Mouse (Mus musculus) heart, embryonic 15.5 days (tissue): ENCODE measurements at regions not wholly inside any gene's neighbourhood (a gene's known extent, or its start where the extent isn't known, plus 50 kb on each side); places are given as distances from the start of the nearest gene placed in this dataset.

ENCODE experiments used
- ATAC-seq: fragments of 200-750 bp; cut with Nextera tagmentation; replicated peaks from 2 replicates; pipeline ENCODE4 v1.8.0; 2017; ENCODE audit warnings: low read depth, moderate TSS enrichment; ENCODE audit not compliant: insufficient number of reproducible peaks, insufficient read depth, low FRiP score
- H3K27ac ChIP-seq: fragments of 300-500 bp; sonication (generic); 2 replicates; pipeline ENCODE4 v1.5.1; 2015; ENCODE audit warnings: mild to moderate bottlenecking, inconsistent platforms
- H3K27me3 ChIP-seq: fragments of 300-500 bp; sonication (generic); 2 replicates; pipeline ENCODE4 v1.6.1; 2015; ENCODE audit warnings: inconsistent platforms
- H3K36me3 ChIP-seq: fragments of 300-500 bp; sonication (generic); 2 replicates; pipeline ENCODE4 v1.6.1; 2015; ENCODE audit warnings: mild to moderate bottlenecking, inconsistent platforms
- H3K4me1 ChIP-seq: fragments of 300-500 bp; sonication (generic); replicated peaks from 2 replicates; pipeline ENCODE4 v1.6.1; 2015; ENCODE audit warnings: inconsistent platforms
- H3K4me2 ChIP-seq: fragments of 300-500 bp; sonication (generic); 2 replicates; pipeline ENCODE4 v1.6.1; 2015; ENCODE audit warnings: inconsistent platforms, mild to moderate bottlenecking, moderate library complexity
- H3K4me3 ChIP-seq: fragments of 300-500 bp; sonication (generic); 2 replicates; pipeline ENCODE4 v1.5.1; 2015; ENCODE audit warnings: mild to moderate bottlenecking, inconsistent platforms
- H3K9ac ChIP-seq: fragments of 300-500 bp; sonication (generic); 2 replicates; pipeline ENCODE4 v1.6.1; 2015; ENCODE audit warnings: mild to moderate bottlenecking, inconsistent platforms
- H3K9me3 ChIP-seq: fragments of 300-500 bp; sonication (generic); replicated peaks from 2 replicates; pipeline ENCODE4 v1.6.1; 2016; ENCODE audit warnings: inconsistent platforms
- WGBS: fragments of 180-500 bp; shearing (Covaris S2); methylation state at CpG from one replicate; pipeline ENCODE4 v1.1.7; 2015; ENCODE audit warnings: mixed read lengths; 5-methylcytosine and 5-hydroxymethylcytosine counted together

DNA sequence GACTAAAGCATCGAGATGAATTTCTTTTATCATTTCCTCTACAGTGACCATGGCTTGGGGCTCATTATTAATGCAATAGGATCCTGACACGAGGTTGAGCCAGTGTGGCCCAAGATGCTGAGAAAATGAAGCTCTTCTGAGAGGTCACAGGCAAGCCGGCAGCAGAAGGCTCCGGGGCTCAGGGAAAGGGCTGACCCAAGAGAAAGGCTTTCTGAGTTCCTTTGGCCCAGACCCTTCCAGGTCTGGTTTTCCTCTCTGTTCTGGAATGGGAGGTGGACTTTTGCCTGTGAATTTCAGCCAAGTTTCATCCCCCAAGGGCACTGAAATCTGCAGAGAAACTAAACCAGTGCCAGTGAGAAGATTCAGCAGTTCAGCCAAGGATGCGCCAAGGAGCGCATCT is 145.7 kb upstream of the Slc38a2 start:
- H3K4me1 ChIP-seq, result no peaks in the 10 kb centered on the region
- H3K4me3 ChIP-seq, result no peak overlapping the region
- H3K9me3 ChIP-seq, result no peaks in the 10 kb centered on the region
- no peak for ATAC-seq
- H3K36me3 ChIP-seq, result no peaks in the 10 kb centered on the region
- no peak overlapping the region for H3K4me2 ChIP-seq
- no peak overlapping the region for H3K9ac ChIP-seq
- WGBS, result 84% methylated on average over 6 of the region's 6 CpGs
- no peak overlapping the region for H3K27ac ChIP-seq
- H3K27me3 ChIP-seq, result no peaks in the 10 kb centered on the region

DNA sequence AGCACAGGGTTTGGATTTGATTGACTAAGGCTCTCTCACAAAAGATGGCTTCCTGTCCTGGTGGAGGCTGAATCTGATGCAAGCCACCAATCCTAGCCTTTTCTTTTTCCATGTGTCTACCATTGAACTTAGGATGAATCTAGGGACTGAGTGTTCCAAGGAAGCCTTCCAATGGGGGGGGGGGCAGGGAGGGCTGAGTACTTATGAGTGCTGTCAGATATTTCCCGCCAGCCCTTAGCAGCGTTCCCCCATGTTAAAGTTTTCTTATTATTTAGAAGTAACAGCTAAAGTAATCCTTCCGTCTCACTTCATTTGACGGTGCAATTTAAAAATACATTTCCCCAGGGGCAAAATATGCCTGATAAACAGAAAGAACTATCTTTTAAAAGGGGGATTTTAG is 144.8 kb upstream of the Slc38a2 start:
- Histone ChIP-seq H3K4me3 (no peak overlapping the region), H3K9me3 (no peaks in the 10 kb centered on the region), H3K27me3 (no peaks in the 10 kb centered on the region), H3K9ac (no peak overlapping the region), H3K4me1 (no peaks in the 10 kb centered on the region), H3K36me3 (no peaks in the 10 kb centered on the region), H3K27ac (no peak overlapping the region), H3K4me2 (no peak overlapping the region)
- ATAC-seq, result no peak
- 77% methylated on average over 4 of the region's 4 CpGs for WGBS

- ATAC-seq, result no peak
- Histone ChIP-seq H3K27ac (no peak overlapping the region), H3K36me3 (no peaks in the 10 kb centered on the region), H3K27me3 (no peaks in the 10 kb centered on the region), H3K4me3 (no peak overlapping the region), H3K4me1 (no peaks in the 10 kb centered on the region), H3K9me3 (no peaks in the 10 kb centered on the region), H3K4me2 (no peak overlapping the region), H3K9ac (no peak overlapping the region)
- 67% methylated on average over 7 of the region's 7 CpGs for WGBS
These were observed 144.1 kb upstream of the Slc38a2 start for GRCm38 (mm10) chr15:96843589-96843988.

GRCm38 (mm10) chr15:96842881-96843280 is 143.4 kb upstream of the Slc38a2 start:
- no peak overlapping the region for H3K4me2 ChIP-seq
- H3K27ac ChIP-seq, result no peak overlapping the region
- no peaks in the 10 kb centered on the region for H3K4me1 ChIP-seq
- no peak overlapping the region for H3K4me3 ChIP-seq
- 78% methylated on average over 3 of the region's 3 CpGs for WGBS
- no peaks in the 10 kb centered on the region for H3K36me3 ChIP-seq
- H3K27me3 ChIP-seq, result no peaks in the 10 kb centered on the region
- no peaks in the 10 kb centered on the region for H3K9me3 ChIP-seq
- no peak overlapping the region for H3K9ac ChIP-seq
- no peak for ATAC-seq

- Histone ChIP-seq H3K36me3 (no peaks in the 10 kb centered on the region), H3K27me3 (no peaks in the 10 kb centered on the region), H3K4me2 (no peak overlapping the region), H3K4me3 (no peak overlapping the region), H3K9me3 (no peaks in the 10 kb centered on the region), H3K27ac (no peak overlapping the region), H3K4me1 (peaks cover 8% of the 10 kb centered on the region; the same call in 1 of the 2 replicates), H3K9ac (no peak overlapping the region)
- 90% methylated on average over 3 of the region's 3 CpGs for WGBS
- no peak for ATAC-seq
These were observed 137.1 kb upstream of the Slc38a2 start for GRCm38 (mm10) chr15:96836670-96837069.

GRCm38 (mm10) chr15:96834862-96835261 is 135.3 kb upstream of the Slc38a2 start:
- Histone ChIP-seq H3K4me1 (peaks cover 16% of the 10 kb centered on the region), H3K4me2 (no peak overlapping the region), H3K27me3 (no peaks in the 10 kb centered on the region), H3K9ac (no peak overlapping the region), H3K4me3 (no peak overlapping the region), H3K36me3 (no peaks in the 10 kb centered on the region), H3K27ac (no peak overlapping the region), H3K9me3 (no peaks in the 10 kb centered on the region)
- ATAC-seq, result no peak
- WGBS, result 66% methylated on average over 9 of the region's 9 CpGs

- WGBS, result 80% methylated on average over 10 of the region's 10 CpGs
- H3K4me1 ChIP-seq, result peaks cover 20% of the 10 kb centered on the region
- no peak overlapping the region for H3K4me2 ChIP-seq
These were observed 134.8 kb upstream of the Slc38a2 start for GRCm38 (mm10) chr15:96834162-96834843.

DNA sequence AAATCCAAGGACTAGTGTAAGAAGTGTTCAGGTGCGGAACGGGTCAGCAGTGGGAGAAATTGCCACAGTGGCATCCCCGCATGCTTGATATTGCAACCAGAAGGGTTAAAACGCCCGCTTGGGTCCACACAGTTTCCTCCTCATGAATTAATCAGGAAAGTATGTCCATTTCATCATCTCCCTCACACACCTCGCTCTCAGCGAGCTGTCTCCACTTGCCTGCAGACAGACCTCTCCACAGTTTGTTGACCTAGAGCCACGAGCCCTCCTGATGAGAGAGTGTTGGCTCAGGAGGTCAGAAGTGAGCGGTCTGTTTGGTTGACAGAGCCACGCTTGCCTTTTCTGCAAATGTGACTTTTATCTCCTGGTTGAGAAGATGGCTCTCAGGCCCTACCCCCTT is 132.9 kb upstream of the Slc38a2 start:
- no peak overlapping the region for H3K4me3 ChIP-seq
- H3K9ac ChIP-seq, result no peak overlapping the region
- WGBS, result 53% methylated on average over 10 of the region's 10 CpGs
- H3K4me2 ChIP-seq, result no peak overlapping the region
- no peaks in the 10 kb centered on the region for H3K27me3 ChIP-seq
- ATAC-seq, result no peak
- H3K4me1 ChIP-seq, result peaks cover 20% of the 10 kb centered on the region
- H3K9me3 ChIP-seq, result no peaks in the 10 kb centered on the region
- H3K27ac ChIP-seq, result no peak overlapping the region
- H3K36me3 ChIP-seq, result no peaks in the 10 kb centered on the region

More at GRCm38 (mm10) chr15:96834162-96834843, 134.8 kb upstream of the Slc38a2 start:
- Histone ChIP-seq H3K27ac (no peak overlapping the region), H3K9me3 (no peaks in the 10 kb centered on the region), H3K27me3 (no peaks in the 10 kb centered on the region), H3K36me3 (no peaks in the 10 kb centered on the region), H3K4me3 (no peak overlapping the region), H3K9ac (no peak overlapping the region)
- no peak for ATAC-seq

DNA sequence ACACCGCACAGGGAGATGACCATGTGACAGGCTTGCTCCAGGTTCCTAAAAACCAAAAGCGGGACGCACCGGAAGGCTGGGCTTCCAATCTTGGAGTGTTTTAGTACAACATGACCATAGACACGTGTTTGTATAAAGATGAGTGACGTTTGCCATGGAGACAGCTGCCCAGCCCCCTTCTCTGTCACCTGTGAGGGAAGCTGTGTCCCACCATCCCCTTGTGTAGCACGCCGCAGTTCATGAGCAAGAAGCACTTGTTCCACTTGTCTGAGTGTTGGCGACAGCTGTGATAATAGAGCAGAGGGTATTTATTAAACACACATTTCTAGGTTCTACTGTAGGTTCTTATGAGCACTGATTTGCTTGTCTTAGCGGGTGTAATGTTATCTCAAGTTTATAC is 131.7 kb upstream of the Slc38a2 start:
- Histone ChIP-seq H3K4me2 (no peak overlapping the region), H3K27ac (no peak overlapping the region), H3K36me3 (no peaks in the 10 kb centered on the region), H3K4me3 (no peak overlapping the region), H3K27me3 (no peaks in the 10 kb centered on the region), H3K9me3 (no peaks in the 10 kb centered on the region), H3K4me1 (peaks cover 20% of the 10 kb centered on the region), H3K9ac (no peak overlapping the region)
- 89% methylated on average over 10 of the region's 10 CpGs for WGBS
- ATAC-seq, result no peak

GRCm38 (mm10) chr15:96830578-96830977 is 131.0 kb upstream of the Slc38a2 start:
- no peak for ATAC-seq
- Histone ChIP-seq H3K9ac (no peak overlapping the region), H3K4me3 (no peak overlapping the region), H3K27me3 (no peaks in the 10 kb centered on the region), H3K27ac (peak overlapping the region; percentile 58; the same call in 1 of the 2 replicates), H3K9me3 (no peaks in the 10 kb centered on the region), H3K36me3 (no peaks in the 10 kb centered on the region), H3K4me2 (no peak overlapping the region), H3K4me1 (peaks cover 20% of the 10 kb centered on the region)
- WGBS, result 87% methylated on average over 11 of the region's 11 CpGs

DNA sequence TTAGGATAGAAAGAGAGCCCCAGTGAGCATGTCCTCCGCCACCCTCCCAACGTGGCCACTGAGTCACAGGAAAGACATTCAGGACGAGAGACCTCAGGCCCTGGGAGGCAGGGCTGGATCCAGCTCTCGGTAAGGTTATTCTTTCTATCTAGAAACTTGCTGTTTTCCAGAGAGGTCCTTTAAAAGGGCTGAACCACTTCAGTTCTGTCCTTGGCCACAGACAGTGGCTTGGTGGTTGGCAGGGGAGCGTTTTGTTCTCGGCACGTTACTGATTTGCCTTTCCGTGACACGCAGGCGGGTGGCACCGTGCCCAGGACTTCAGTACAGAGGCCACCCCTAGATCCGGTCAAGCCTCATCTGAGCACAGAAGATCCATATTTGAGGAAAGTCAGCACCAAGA is 130.4 kb upstream of the Slc38a2 start:
- Histone ChIP-seq H3K9ac (no peak overlapping the region), H3K4me1 (peaks cover 20% of the 10 kb centered on the region), H3K4me3 (no peak overlapping the region), H3K4me2 (no peak overlapping the region), H3K27me3 (no peaks in the 10 kb centered on the region), H3K27ac (peak overlapping the region; percentile 58), H3K36me3 (no peaks in the 10 kb centered on the region), H3K9me3 (no peaks in the 10 kb centered on the region)
- ATAC-seq, result 0 out of 2 replicates have a peak, but pooled peaks have one; percentile 55
- 64% methylated on average over 12 of the region's 12 CpGs for WGBS

- Histone ChIP-seq H3K27me3 (no peaks in the 10 kb centered on the region), H3K4me3 (no peak overlapping the region), H3K9ac (no peak overlapping the region), H3K4me1 (peaks cover 20% of the 10 kb centered on the region), H3K4me2 (no peak overlapping the region), H3K9me3 (no peaks in the 10 kb centered on the region), H3K27ac (no peak overlapping the region), H3K36me3 (no peaks in the 10 kb centered on the region)
- WGBS, result 90% methylated on average over 8 of the region's 8 CpGs
- ATAC-seq, result no peak
These were observed 129.2 kb upstream of the Slc38a2 start for GRCm38 (mm10) chr15:96828681-96829080.
